Mouse (Mus musculus) layer of hippocampus, adult 11-12 months (tissue): Measurements from ENCODE around the gene Mras.

Experiments
- DNase-seq: peaks from one replicate; pipeline ENCODE4 v3.0.0; 2022; ENCODE audit warnings: low spot score

The Mras gene

DNA sequence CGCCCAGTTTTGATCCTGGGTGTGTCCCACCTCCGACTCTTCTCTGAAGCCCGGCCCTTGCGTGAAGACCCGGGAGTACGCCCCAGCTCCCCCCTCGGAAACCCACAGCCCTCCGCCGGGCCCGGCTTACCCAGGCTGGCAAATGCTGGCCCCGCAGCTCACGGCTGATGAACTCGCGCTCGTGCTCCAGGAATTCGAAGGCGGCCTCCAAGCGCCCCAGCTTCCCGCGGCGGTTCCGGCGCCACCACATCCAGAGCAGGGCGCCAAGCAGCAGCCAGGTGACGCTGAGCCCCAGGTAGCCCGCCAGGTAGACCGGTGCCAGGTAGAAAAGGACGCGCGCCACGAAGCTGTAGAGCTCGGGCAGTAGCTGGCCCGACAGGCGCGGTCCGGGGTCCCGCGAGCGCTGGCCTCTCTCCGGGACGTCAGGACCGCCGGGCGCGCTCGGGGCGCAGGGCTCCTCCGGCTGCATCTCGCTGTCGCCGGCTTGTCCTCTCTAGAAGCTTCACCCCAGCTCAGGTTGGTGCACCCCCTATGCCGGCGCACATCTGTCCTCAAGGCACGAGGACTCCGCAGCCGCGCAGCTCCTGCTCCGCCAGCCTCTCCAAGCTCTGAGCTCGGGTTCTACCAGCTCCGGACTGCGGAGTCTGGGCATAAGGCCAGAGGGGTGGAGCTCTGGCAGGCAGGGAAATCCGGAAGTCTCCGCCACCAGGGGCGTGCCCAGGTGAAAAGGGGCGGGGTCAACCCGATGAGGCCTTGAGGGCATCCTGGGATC lies 79.1 kb downstream of the Mras start, which contains the start of gene Esyt3:
Esyt3 (minus strand) TSS at position 637 of the 772 bp plus-strand sequence.
- peak; percentile 26 for DNase-seq

- DNase-seq = no peak
These were observed 79.6 kb downstream of the Mras start for GRCm38 (mm10) chr9:99357561-99357920.

- DNase-seq = no peak
These were observed 81.2 kb downstream of the Mras start for GRCm38 (mm10) chr9:99355971-99356370.

DNA sequence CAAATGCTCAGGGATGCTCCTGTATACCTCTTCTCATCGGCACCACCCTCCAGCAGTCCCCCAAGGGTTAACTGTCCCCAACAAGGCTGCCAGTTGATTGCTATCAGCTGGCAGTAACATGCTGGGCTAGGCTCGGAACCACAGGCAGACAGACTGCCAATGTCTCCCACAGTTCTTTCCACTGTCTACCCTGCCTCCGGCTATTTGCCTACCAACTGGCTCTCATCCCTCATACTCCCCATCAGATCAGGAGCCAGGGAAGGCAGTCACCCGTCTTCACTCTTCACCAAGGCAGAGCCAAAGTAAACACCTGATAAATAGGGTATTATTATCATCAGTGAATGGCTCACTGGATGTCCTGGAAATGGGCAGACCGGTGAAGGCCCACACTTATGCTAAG lies 82.4 kb downstream of the Mras start:
- no peak for DNase-seq

GRCm38 (mm10) chr9:99353390-99353789 lies 83.8 kb downstream of the Mras start:
- no peak for DNase-seq

GRCm38 (mm10) chr9:99352964-99353363 lies 84.2 kb downstream of the Mras start:
- DNase-seq = no peak

DNA sequence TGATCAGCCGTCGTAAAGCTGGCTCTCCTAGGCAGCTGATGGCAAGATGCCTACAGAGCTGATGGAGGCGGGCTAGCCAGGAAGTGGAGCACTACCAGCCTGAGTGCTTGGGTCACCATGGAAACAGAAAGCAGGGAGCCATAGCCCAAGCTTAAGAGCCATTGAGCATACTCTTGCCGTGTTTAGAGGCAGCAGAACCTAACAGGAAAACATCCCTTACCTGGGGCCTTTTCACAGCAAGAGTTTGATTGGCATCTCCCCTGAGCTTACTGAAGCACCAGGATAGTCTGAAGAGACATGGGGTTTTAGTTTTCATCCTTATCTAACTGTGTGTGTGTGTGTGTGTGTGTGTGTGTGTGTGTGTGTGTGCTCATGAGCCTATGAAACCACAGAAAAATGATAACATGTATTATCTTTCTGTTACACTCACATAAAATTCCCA lies 91.8 kb downstream of the Mras start:
- DNase-seq = peak; percentile 65

GRCm38 (mm10) chr9:99341600-99341999 lies 95.6 kb downstream of the Mras start:
- no peak for DNase-seq

DNA sequence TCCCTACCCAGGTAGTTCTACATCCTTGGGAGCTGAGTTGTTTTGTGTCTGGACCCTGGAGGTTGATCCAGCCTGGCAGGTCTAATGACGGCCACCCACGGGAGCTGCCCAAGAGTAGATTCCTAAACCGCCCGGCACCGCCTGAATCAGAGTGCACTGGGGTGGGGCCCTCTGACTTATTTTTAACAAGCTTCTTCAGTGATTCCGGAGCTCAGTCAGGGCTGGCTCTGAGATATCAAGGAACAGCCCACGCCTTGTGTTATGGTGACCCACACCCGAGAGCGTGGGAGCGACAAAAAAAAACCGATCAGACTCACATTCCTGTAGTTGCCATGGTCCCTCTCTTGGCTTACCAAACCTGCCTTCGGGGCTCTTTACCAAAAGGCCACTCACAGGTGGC lies 97.1 kb downstream of the Mras start:
- DNase-seq = no peak

DNA sequence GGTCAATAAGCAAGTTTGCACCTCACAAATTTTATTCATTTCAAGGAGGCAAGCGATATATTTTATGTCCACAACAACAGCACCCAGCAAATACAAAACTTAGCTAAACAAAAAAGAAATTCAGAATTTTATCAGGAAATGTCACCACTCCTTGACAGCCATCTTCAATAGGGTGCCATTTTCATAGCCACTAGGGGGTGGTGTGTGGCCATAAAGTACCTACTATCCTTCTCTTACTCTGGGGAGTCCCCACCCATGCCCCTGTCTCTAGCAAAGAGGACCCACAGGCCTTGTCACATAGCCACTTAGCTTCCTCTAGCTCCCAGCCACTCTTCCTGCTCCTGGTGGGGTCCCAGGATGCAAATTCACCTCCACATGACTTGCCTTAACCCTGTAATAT lies 98.0 kb downstream of the Mras start:
- peak; percentile 22 for DNase-seq

DNA sequence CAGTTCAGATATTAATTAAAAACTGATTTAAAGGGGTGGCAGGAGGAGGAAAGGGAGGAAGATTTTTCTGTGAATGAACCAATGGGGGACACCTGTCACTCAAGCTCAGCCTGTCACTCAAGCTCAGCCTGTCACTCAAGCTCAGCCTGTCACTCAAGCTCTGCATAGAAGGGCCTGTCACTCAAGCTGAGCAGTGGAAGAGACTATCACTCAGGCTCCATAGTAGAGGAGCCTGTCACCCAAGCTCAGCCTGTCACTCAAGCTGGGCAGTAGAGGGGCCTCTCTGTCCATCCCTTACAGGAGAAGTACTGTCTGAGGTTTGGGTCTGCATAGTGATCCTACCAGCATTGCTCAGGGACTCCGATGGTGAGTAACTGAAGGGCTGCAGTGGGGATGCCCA lies 98.9 kb downstream of the Mras start:
- no peak for DNase-seq

- DNase-seq = no peak
These were observed 100.6 kb downstream of the Mras start for GRCm38 (mm10) chr9:99336538-99336937.
